Mouse (Mus musculus): ENCODE measurements at regions not wholly inside any gene's neighbourhood (a gene's known extent, or its start where the extent isn't known, plus 50 kb on each side); places are given as distances from the start of the nearest gene placed in this dataset.

DNA sequence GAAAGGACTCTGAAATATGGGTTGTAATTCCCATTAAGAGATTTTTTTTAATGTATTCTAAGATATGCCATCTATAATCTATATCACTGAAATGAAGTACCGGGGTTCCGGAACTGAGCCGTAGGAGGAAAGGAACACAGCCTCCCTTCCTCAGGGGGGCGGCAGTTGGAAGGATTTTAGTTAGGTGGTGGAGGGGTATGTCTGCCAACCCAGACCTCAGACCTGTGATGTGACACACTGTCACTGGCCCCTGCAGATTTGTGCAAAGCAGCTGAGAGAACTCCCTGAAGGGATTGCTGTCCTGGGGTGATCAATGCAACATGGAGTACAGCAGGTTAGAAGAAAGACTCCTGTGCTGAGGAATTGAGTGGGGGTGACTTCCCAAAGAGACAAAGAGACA lies 470.2 kb upstream of the Gulo start:
- DNase-seq: no peak

DNA sequence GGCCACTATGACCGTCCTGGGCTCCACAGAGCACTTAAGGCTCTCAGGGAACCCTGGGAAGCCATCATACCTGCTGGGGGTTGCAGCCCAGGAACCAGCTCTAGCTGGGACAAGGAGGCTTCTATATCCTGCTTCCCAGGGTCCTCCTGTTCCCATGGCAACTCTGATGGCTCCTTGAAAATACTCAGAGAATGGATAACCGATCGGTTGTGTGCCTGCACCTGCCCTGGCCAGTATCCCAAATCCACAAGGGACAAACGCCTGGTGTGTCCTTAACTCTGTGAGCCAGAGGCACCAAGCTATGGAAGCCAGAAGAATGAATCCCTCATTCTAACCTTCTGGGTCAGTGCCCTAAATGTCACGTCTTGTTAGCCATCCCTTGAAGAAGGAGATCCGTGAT lies 469.6 kb upstream of the Gulo start:
- no peak for DNase-seq

- no peak for DNase-seq
These were observed 466.0 kb upstream of the Gulo start for GRCm38 (mm10) chr14:66475026-66475425.

- DNase-seq: no peak
These were observed 464.2 kb upstream of the Gulo start for GRCm38 (mm10) chr14:66473251-66473550.

DNA sequence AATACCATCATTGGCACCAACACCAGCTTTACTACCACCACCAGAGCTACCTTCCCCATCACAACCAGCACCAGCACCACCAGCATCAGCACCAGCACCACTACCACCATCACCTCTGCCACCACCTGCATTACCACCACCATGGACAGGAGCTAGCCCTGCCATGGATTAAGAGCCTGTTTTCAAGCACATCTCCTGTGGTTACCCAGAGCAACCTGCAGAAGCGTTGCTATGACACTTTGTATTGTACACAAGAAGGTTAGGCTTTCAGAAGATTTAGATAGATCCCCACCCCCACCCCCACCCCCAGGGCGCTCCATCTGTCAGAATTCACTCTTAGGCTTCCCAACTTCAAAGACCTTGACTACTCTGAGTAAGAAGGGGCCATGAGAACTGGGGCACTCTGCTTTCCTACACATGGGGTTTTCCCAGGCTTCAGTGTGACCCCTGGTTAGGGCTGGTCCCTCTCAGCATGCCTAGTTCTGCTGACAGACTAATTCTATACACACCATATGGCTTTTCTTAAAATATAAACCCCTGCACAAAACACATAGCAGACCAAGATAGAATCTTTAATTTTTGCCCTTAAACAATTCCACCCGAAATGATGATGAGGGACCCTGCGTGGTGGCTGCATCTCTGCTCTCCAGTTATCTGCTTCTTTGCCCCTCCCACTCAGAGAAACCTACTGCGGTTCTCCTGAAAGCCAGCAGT lies 463.7 kb upstream of the Gulo start:
- DNase-seq: no peak

DNA sequence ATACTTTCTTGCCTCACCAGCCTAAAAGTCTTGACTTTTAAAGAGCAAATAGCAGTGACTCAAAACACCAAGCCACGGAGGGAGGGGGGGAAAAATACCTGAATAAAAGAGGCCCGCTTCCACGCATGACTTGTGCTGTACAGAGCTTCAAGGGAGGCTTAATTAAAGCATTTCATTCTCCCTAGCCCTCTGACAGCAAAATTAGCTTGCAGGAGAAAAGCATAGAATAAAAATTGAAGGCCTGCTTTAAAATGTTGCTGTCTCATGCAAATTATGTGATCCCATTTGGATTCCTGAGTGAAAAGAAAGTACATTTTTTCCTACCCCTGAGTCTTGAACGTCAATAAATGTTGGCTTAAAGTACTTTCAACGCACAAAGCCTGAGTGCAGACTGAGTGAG lies 453.1 kb upstream of the Gulo start:
- no peak for DNase-seq

DNA sequence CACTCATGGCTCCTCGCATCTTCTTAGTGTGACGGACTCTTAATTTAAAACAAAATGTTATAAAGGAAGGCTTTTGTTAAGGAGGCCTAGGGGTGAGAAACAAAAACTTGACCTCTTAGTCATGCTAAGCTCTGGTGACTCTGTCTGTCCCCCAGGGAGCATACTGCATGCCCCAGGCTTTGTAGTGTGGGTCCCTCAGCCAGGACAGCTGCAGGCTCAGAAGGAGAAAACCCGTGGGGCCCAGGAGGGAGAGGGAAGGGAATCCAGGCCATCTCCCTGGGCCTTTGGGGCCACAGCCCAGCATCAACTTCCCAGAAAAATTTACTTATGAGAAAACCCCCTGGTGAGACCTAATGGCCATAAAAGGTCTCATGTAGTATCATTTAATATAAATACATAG lies 451.8 kb upstream of the Gulo start:
- no peak for DNase-seq

DNA sequence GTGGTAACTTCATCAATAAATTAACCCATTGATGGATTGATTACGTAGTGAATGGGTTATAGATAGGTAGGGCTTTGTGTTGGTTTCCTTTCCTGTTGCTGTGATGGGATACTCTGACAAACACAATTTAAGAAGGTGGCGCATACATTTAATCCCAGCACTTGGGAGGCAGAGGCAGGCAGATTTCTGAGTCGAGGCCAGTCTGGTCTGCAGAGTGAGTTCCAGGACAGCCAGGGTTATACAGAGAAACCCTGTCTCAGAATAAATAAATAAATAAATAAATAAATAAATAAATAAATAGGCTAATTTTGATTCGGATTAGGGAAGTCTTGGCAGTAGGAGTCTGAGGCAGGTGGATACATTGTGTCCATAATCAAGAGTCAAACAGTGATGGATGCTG lies 449.7 kb upstream of the Gulo start:
- DNase-seq: no peak

DNA sequence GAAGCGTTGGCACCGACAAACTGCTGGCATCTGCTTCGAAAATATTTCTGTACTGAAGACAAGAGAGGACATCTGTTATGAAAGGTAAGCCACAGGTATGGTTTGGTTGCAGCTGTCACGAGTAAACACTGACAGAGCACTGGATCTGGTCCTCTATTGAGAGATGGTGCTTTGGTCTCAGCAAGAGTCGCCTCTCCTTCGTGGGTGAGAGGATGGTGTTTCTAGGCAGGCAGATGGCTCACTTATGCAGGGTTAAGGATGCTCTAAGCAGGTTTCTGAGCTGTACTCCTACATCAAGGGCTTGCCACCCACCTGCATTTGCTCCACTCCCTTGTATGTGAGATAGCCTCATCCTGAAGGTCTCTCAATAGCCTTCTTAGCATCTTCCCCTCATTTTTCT lies 448.3 kb upstream of the Gulo start:
- DNase-seq: no peak

DNA sequence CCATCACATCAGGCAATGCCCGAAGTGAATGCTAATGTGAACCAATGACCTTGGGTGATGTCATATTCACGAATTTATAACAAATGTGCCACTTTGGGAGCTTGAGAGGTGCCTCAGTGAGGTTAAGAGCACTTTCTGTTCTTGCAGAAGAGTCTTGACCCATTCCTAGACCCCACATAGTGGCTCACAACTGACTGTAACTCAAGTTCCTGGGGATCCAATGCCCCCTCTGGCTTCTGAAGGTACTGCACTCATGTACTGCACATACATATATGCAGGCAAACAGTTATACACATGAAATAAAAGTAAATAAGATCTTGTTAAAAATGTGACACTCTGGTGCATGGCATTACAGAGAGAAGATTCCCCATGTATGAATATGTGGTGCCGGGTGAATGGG lies 443.8 kb upstream of the Gulo start:
- DNase-seq: no peak

DNA sequence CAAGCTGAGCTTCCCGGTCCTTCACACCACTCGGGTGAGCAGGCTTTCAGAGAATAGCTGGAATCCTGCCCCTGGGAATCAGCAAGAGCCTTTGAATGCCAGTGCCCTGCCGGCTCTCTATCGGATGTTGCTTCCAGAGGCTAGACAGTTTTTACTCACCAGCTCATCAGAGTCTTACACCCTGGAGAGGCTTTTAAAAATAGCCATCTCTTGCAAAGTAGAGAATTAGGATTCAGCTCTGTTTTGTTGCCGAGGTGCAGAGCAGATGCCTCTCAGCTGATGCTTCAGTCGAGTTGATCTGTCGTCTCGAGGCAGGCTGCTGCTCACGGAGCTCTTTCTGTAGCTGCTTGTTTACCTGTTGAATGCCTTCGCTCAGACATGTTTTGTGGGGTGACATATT lies 441.3 kb upstream of the Gulo start:
- no peak for DNase-seq

DNA sequence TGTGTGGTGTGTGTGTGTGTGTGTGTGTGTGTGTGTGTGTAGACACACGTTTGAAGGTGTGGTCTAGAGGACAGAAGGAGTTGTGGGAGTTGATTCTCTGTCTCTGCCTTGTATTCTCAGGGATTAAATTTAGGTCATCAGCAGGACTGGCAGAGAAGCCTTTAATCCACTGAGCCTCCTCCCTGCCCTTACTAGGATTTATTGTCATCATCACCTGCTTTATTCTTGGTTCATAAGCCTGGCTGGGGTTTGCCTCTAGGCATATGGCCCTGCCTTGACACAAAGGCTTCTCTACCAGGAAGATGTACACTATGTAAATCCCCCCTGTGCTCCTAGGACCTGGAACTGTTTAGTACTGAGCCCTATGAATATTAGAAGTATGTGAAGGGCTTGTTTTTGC lies 433.6 kb upstream of the Gulo start:
- no peak for DNase-seq

DNA sequence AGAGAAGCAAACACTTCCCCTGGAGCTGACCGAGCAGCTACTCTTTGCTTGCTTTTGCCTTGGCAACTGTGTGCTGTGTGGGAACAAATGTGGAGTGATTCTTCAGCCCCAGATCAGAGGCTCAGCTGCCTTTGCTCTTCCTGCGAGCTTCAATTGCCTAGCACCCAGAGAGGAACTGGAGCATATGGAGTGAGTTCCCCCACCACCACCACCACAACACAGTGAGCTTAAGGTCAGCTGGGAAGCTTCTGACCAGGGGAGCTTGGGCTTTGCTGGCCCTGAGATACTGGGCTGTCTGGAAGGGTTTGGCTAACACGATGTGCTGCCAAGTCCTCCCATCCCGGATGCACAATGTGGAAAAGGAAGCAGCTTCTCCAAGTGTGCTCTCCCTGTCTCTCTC lies 432.8 kb upstream of the Gulo start:
- no peak for DNase-seq

GRCm38 (mm10) chr14:66438572-66438971 lies 429.6 kb upstream of the Gulo start:
- DNase-seq: no peak

GRCm38 (mm10) chr14:66438001-66438400 lies 429.0 kb upstream of the Gulo start:
- no peak for DNase-seq

- DNase-seq: no peak
These were observed 422.6 kb upstream of the Gulo start for GRCm38 (mm10) chr14:66431630-66432029.

- no peak for DNase-seq
These were observed 415.1 kb upstream of the Gulo start for GRCm38 (mm10) chr14:66424141-66424540.
